Mouse (Mus musculus) lung, postnatal 10 days (tissue): ENCODE results near the gene Tpcn1.

Experiments used
- DNase-seq: peaks from one replicate; pipeline ENCODE4 v3.0.0; 2021

Gene Tpcn1

GRCm38 (mm10) chr5:120607335-120607734 lies 18.9 kb upstream of the Tpcn1 start:
- DNase-seq = no peak

DNA sequence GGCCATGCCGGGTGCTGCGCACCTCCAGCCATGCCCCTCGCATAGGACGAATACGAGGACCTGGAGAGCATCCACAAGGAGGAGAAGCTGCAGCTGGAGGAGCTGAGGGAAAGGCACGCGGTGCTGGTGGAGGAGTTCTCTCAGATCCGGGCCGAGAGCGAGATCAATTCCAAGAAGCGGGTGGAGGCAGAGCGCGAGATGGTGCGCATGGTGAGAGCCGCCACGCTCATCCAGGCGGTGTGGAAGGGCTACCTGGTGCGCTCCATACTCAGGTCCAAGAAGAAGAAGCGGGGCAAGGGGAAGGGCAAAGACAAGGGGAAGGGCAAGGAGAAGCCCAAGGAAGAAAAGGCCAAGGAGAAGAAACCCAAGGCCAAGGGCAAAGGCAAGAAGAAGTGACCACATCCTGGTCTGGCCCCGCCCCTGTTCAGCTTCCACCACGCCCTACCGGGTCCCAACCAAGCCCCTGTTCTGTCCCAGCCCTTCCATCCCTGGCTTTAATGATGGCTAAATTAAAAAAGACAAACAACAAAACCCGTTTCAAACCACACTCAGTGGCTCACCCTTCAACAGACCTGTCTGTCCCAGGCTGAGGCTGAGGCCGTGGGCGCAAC lies 18.2 kb upstream of the Tpcn1 start:
- DNase-seq = no peak

- DNase-seq = peak; percentile 93
Measured at GRCm38 (mm10) chr5:120605688-120606087, 17.2 kb upstream of the Tpcn1 start.

- no peak for DNase-seq
Measured at GRCm38 (mm10) chr5:120605241-120605661, 16.8 kb upstream of the Tpcn1 start.

DNA sequence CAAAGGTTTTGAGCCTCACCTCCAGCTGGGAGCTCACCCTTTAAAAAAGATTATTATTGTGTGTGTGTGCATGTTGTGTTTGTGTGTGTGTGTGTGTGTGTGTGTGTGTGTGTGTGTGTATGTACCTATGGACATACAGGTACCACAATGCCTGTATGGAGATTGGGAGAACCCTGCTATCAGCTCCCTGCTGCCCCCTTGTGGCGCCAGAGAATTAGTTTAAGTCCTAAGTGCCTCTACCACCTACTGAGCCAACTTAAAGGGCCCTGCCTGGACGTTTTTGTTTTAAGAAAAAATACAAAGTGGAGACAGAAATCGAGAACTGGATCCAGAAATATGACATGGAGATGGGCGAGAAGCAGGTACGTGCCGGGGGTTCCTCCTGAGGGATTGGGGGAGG lies 16.4 kb upstream of the Tpcn1 start:
- DNase-seq = peak; percentile 89

DNA sequence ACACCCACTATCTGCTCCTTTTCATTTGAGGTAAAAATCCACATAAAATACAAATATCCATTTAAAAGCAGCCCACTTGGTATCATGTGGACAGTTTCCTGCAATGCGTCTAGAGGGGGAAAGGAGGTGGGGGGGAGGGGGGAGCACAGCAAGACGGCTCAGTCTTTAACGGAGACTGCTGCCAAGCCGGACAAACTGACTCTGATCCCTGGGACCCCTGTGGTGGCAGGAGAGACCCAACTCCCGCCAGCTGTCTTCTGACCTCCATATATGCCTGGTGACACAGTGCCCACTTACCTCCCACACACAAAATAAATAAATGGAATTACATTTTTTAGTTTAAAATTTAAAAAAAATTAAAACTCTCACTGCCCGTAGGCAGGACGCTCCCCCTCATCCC lies 15.0 kb upstream of the Tpcn1 start:
- no peak for DNase-seq

GRCm38 (mm10) chr5:120602210-120602609 lies 13.7 kb upstream of the Tpcn1 start:
- DNase-seq = no peak

DNA sequence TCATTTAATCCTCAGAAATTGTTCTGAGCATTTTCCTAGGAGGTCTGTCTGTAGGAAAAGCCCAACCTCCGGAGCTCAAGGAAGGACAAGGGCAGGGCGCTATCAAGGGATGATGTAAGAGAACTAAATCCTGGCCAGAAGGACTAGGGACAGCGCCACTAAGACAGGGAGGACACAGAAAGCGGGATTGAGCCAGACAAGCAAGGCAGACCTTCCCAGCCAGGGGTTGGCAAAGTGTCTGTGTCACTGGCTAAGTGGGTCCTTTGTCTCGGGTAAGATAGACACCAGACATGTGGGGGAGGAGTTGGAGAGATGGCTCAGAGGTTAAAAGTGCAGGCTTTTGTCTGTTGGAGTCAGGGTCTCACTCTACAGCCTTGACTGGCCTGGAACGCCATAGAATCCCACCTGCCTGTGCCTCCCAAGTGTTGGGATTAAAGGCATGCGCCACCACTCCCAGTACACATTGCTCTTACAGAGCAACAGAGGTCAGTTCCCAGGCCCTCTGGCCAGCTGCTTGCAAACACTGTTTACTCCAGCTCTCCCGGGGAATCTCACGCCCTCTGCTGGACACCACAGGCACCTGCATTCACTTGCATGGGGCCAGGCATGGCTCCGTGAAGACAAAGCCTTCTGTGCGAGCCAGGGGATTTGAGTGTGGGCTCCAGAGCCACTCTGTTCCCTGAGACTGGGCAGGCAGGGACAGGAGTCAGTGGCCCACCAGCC lies 12.6 kb upstream of the Tpcn1 start:
- DNase-seq = peak; percentile 59

DNA sequence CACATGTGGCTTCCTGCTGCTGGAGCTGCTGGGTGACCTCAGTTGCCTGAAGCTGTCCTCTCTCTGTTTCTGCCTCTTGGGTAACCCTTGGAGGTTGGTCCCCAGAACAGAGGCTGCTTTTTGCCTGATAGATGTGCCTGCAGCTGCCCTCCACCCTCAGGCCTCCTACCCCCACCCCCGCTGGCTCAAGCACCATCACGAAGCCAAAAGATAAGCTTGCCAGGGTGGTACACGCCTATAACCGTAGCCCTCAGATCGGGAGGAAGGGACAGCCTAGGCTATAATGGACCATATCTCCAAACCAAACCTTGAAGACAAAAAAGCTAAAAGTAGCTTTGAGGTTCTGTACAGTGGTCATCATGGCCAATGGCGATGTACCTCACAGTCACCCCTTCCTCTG lies 11.2 kb upstream of the Tpcn1 start:
- DNase-seq = no peak

DNA sequence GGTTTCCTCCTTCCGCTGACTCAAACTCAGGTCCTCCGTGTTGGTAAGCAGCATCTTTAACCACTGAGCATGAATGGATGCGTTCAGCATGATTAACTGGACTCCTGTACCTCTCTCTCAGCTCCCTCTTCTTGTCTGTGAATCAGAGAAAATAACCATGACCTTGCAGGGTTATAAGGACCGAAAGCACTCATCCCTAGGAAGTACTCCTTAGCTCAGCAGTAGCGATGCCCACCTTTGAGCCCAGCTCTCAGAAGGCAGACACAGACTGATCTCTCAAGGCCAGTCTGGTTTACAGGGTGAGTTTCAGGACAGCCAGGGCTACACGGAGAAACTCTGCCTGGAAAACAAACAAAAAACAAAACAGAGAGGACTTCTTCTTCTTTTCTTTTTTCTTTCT lies 6.0 kb upstream of the Tpcn1 start:
- no peak for DNase-seq

DNA sequence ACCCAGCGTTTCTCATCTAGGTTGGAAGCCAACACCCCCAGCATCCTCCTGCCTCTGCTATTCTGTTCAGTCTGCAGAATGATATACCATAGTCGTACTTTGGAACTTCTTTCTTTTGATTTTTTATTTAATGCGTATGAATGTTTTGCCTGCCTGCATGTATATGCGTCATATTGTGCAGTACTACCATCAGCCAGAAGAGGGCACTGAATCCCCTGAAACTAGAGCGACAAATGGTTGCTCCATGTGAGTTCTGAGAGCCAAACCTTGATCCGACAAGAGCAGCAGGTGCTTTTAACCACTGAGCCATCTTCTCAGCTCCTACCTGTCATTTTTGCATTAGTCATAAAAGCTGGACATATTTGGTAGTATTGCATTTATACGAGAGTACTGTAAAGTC lies 3.7 kb upstream of the Tpcn1 start:
- no peak for DNase-seq

DNA sequence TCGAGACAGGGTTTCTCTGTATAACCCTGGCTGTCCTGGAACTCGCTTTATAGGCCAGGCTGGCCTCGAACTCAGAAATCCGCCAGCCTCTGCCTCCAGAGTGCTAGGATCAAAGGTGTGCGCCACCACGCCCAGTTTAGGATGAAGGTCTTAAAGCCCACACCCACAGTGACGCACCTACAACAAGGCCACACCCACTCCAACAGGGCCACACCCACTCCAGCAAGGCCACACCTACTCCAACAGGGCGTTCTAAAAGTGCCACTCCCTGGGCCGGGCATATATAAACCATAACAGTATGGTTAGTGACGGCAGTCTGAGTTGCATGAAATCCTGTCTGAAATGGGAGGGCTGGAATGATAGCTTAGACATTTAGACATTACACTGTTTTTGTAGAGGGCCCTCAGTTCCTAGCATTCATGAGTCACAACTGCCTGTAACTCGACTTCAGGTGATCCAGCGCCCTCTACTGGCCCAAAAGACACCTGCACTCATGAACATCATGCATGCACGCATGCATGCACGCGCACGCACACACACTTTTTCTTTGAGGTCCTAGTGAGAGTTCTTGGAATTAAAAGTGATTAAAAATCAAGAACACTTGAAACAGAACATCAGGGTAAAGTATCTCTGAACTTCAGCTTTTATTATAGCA lies 2.0 kb upstream of the Tpcn1 start:
- no peak for DNase-seq

- no peak for DNase-seq
Measured at GRCm38 (mm10) chr5:120587940-120588568, 419 bp downstream of the Tpcn1 start.

DNA sequence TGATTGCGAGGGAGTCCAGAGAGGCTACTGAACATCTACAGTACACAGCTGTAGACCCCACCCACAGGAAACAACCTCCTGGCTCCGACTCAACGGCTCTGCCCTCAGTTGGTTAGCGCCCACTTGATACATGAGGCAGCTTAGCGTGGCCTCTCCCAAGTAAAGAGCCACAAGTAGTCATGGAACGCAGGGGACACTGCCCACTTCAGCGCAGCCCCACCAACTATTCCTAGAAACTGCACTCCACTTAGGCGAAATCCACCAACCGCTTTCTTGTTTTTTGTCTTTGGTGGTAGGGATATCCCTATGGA lies 902 bp downstream of the Tpcn1 start:
- peak; percentile 79 for DNase-seq

DNA sequence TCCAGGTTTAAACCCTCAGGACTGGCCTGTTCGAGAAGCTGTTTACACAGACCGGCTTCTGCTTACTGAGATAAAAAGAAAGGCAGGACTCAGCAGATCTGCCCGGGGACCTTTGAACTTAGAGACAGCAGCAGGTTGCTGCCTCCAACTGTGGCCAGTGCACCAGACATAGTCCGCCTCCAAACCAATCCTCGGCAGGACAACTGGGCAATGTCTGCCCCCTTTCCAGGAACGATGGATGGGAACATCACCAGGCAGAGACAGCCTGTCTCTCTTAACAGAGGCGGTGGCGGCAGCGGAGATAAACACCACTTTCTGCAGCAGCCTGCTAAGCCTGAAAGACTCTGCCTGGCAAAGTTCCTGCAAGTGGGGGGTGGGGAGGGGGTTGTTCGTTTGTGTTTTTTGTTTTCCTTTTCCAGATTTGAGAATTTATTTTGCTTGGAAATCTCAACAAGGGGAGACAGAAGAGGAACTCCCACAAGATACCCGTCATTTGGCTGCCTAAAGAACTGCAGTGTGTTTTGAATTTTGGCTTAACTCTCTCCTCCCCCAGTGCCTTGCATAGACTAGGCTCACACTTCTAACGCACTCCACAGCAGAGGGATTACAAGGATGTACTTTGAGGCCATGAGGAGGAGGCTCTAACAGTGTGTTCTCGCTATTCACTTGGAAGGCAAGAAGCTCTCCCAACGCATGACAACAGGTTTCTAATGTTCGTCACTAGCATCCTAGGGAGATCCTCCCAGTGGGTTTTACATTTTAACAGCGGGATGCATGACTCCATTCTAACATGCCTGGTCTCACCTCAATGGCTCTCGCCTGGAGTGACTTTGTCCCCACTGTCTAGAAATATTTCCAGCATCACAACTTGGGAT lies 1.5 kb downstream of the Tpcn1 start:
- peak; percentile 65 for DNase-seq

DNA sequence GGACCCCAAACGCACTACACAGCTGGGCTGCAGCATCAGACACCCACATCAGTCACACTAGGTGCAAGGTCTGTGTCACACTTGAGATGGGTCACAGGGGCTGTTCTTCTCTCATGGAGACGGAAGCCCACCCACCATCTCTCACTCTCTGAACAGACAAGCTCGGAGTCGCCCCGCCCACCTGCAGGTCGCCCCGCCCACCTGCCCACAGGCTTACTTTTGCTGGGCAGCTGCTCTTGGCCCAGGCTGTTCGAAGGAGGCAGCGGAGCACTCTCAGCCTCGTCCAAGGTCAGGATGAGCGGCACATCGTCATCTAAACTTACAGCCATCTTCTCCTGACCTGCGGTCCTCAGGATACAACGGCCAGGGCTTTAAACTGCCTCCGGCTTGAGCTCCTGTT lies 3.5 kb downstream of the Tpcn1 start:
- no peak for DNase-seq

GRCm38 (mm10) chr5:120583511-120583910 lies 5.0 kb downstream of the Tpcn1 start:
- no peak for DNase-seq

DNA sequence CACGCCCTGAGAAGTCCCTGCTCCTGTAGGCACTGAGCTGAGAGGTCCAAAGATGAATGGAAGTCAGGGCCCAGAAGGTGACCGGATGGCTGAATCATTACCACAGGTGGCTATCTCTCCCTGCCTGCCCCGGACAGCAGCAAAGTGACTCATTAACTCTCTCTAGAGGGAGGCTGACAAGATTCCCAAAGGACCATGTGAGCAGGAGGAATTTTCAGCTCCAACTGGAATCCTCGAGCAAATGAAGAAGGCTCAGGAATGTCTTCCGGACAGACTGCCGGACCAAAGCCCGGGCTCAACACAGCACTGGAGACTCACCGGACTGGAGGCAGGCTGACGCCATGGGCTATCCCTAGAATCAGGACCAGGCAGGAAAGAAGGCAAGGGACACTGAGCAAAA lies 6.5 kb downstream of the Tpcn1 start:
- no peak for DNase-seq

- DNase-seq = no peak
Measured at GRCm38 (mm10) chr5:120579898-120580626, 8.4 kb downstream of the Tpcn1 start.

DNA sequence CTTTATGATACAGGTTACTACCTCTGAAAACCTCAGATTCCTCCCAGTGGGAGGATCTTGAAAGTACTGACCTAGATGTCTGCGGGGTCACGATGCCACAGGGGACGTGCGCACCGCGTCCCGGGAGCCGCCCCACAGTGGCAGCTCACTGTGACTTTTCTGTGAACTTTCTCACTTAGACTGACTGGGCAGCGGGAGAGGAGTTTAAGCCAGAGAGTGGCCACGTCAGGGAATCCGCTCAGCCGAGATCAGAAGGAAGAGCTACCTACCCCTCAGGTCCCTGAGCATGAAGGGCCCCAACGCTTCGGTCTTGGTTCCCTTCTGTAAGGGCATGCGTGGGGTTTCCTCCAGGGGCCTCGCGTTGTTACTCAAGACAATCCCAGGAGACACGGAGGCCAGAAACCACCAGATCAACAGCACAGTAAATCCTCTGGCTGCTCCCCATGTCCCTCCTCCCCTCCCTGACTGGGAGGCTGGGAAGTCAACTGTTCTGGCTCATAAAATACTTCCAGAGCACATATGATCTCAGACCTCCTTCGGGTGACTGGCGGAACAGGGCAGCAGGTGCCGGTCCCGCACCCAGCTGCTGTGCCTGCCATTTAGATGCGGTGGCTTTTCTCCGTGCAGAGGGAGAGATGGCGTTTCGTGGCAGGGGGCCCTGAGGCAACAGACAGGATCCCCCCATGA lies 9.1 kb downstream of the Tpcn1 start:
- DNase-seq = peak; percentile 67

DNA sequence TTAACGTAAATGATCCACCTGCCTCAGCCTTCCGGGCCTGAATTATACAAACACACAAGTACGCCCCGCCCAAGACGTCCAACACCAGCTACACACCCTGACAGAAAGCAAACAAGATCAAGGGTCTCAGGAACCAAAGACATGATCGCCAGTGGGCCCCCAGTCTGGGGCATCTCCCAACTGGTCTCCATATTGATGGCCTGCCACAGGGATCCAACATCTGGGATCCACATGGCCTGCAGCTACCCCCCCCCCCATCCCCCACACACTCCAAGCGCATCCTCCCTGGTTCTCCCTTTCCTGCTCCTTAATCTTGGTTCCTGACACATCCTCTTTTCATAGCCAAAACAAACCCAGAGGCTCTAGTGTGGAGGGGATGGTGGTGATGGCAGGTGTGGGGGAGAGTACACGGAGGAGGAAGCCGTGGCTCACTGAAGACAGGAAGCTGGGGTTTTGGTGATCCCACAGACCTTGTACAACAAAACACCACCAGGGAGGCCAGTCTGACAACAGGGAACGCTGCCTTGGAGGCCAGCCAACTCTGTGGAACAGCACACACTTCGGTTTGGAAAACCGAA lies 9.9 kb downstream of the Tpcn1 start:
- peak; percentile 73 for DNase-seq
